Mouse (Mus musculus) forebrain, embryonic 14.5 days (tissue): ENCODE results near the gene Chrdl1. TPM values are rescaled to one million over a fixed set of nuclear protein-coding genes. Genes with fewer than 3 reads are reported as not detected.

Experiments used
- ATAC-seq: fragments of 200-750 bp; cut with Nextera tagmentation; 2 replicates; pipeline ENCODE4 v1.8.0; 2017; ENCODE audit warnings: mild to moderate bottlenecking, moderate library complexity
- DNase-seq: peaks from one replicate; pipeline ENCODE4 v3.0.0-alpha.2; 2015; ENCODE audit warnings: low spot score
- H3K27ac ChIP-seq: fragments of 300-500 bp; sonication (generic); 2 replicates; pipeline ENCODE4 v1.5.1; 2014; ENCODE audit warnings: low read depth, mild to moderate bottlenecking, control low read depth, low read length, moderate library complexity
- H3K27me3 ChIP-seq: fragments of 300-500 bp; sonication (generic); replicated peaks from 2 replicates; pipeline ENCODE4 v1.6.1; 2014; ENCODE audit warnings: low read length, control low read depth, mixed read lengths; ENCODE audit not compliant: control insufficient read depth, insufficient read depth
- H3K36me3 ChIP-seq: fragments of 300-500 bp; sonication (generic); 2 replicates; pipeline ENCODE4 v1.6.1; 2014; ENCODE audit warnings: low read length, control low read depth; ENCODE audit not compliant: control insufficient read depth, insufficient read depth
- H3K4me1 ChIP-seq: fragments of 300-500 bp; sonication (generic); 2 replicates; pipeline ENCODE4 v1.6.1; 2014; ENCODE audit warnings: antibody characterized with exemption, low read length, control low read depth; ENCODE audit not compliant: control insufficient read depth, insufficient read depth
- H3K4me2 ChIP-seq: fragments of 300-500 bp; sonication (generic); 2 replicates; pipeline ENCODE4 v1.6.1; 2014; ENCODE audit warnings: mild to moderate bottlenecking, control low read depth, low read length
- H3K4me3 ChIP-seq: fragments of 300-500 bp; sonication (generic); 2 replicates; pipeline ENCODE4 v1.5.1; 2014; ENCODE audit warnings: low read depth, low read length, control low read depth
- H3K9ac ChIP-seq: fragments of 300-500 bp; sonication (generic); 2 replicates; pipeline ENCODE4 v1.6.1; 2014; ENCODE audit warnings: mild to moderate bottlenecking, low read length, control low read depth, moderate library complexity
- H3K9me3 ChIP-seq: fragments of 300-500 bp; sonication (generic); replicated peaks from 2 replicates; pipeline ENCODE4 v1.6.1; 2016; ENCODE audit warnings: low read length, control low read depth, mixed read lengths; ENCODE audit not compliant: control insufficient read depth
- WGBS: fragments of 180-500 bp; shearing (Covaris S2); extraction: QIAGEN DNeasy Blood & Tissue Kit; methylation state at CpG from one replicate; pipeline ENCODE4 v1.1.7; 2014; 5-methylcytosine and 5-hydroxymethylcytosine counted together
- polyA plus RNA-seq: library from polyadenylated mRNA; unstranded; fragments of >200 nt; fragmentation: Nextera tagmentation; extraction: Ambion mirVana; gene quantifications from 2 replicates; pipeline ENCODE4 v1.2.1, GENCODE M21; 2014

The Chrdl1 gene
- polyA plus RNA-seq = 2.5 and 2.9 TPM in 2 replicates

DNA sequence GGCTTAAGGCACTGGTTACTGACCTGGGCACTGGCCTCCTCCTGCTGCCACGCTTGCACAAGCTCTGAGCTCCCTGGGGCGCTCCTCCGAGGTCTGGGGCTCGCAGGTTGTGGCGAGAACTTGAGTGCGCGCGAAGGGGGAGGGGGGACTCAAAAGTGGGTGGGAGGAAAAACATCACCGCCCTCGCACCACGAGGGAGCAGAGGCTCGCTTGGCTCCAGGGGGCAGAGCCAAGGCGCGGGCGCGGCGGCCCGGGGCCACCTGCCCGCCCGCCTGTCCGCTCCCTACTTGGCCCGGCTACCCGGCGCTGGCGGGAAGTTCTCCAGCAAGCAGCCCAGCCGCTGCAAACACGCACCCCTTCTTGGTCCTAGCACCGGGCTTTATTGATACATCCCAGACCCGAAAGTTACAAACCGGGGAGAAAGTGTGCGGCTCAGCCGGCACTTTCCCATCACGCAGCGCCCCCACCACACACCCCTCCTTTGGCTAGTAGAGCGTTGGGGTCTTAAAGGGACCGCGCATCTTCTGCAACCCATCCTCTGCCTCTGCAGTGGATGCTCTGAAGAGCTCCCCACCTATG, at the start of gene Chrdl1:
Gene Chrdl1, minus strand, starts transcription at position 472 of the 579 bp plus-strand sequence.
- peak; percentile 77 for ATAC-seq
- H3K36me3 ChIP-seq = no peaks in the 10 kb centered on the region
- no peak within 1 kb of the TSS for H3K27ac ChIP-seq
- H3K27me3 ChIP-seq = no peaks in the 10 kb centered on the region
- peak; percentile 20 for DNase-seq
- no peaks in the 10 kb centered on the region for H3K9me3 ChIP-seq
- H3K4me3 ChIP-seq = peak within 1 kb of the TSS; percentile 37
- peak within 1 kb of the TSS; percentile 45 for H3K9ac ChIP-seq
- H3K4me1 ChIP-seq = no peaks in the 10 kb centered on the region
- 30% methylated on average over 27 of the region's 37 CpGs for WGBS
- peak within 1 kb of the TSS; percentile 65 for H3K4me2 ChIP-seq

DNA sequence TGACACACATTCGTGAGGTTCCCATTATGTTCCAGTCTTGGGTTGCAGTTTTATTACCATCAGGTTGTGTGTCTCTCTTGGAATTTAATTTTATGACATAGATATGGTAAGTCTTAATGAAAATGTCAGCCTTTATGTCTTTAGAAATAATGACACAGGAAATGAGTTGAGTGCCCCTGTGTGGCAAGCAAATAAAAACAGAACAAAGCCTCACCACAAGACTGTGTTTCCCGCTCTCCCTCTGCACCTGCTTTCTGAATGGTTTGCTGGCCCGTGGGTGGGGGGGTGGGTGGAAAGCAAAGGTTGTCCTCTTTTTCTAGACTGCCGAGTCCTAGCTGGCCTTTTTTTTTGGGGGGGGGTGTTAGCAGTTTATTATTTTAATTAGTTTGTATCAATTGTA, 48.6 kb upstream of the Chrdl1 start:
- H3K9ac ChIP-seq = no peak overlapping the region
- no peak overlapping the region for H3K27ac ChIP-seq
- DNase-seq (no peak), ATAC-seq (no peak)
- no peaks in the 10 kb centered on the region for H3K27me3 ChIP-seq
- H3K9me3 ChIP-seq = no peaks in the 10 kb centered on the region
- H3K36me3 ChIP-seq = no peaks in the 10 kb centered on the region
- no peaks in the 10 kb centered on the region for H3K4me1 ChIP-seq
- 54% methylated on average over 4 of the region's 4 CpGs for WGBS
- H3K4me3 ChIP-seq = no peak overlapping the region
- H3K4me2 ChIP-seq = no peak overlapping the region

DNA sequence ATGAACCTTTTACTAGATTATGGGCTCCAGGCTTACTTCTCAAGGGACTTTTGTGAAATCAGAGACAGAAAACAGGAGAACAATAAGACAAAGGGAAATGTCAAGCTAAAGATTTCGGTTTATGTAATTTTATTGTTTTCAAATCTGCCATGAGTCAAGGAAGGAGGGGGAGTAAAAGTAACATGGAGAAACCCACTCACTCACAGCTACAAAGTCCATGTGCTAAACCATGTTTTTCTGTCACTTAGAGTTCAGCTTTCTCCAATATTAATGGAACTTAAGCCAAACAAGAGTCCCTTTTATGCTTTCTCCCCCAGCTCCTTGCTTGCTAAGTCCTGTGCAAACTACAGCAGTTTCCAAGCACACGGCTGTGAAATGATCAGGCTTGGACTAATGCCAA, 10.5 kb upstream of the Chrdl1 start:
- WGBS = 47% methylated on average over 2 of the region's 2 CpGs
- Histone ChIP-seq H3K4me3 (no peak overlapping the region), H3K27ac (no peak overlapping the region), H3K9ac (no peak overlapping the region), H3K27me3 (no peaks in the 10 kb centered on the region), H3K36me3 (no peaks in the 10 kb centered on the region), H3K4me2 (no peak overlapping the region), H3K4me1 (no peaks in the 10 kb centered on the region), H3K9me3 (no peaks in the 10 kb centered on the region)
- DNase-seq (no peak), ATAC-seq (no peak)

DNA sequence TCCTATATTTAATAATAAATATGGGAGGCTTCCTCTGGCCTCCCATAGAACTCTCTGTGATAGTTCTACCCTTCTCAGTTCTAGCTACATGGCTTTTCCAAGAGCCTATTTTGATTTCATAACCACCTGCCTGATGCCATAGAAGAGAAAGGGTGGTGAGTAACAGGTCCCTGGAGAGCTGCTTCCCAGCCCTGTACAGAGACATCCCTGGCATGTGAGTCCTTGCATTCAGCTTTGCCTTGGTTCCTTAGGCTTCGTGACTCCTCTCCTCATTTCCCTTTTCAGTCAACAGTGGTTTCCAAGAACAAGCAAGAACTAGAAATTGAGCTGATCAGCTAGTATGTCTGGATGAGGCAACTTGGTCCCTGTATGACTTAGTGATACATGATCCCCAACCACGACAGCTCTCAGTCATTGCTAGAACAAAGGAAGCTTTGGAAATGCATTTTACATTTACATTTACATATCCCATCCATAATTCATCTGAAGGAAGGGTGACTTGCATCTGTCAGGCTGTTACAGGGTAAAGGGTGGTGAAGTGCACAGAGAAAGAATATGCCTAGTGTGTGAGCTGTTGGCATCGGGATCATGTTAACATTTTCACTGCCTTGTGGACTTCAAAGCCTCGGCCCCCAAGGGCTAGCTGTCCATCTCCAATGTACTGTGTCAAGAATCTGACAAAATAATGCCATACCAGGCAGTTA, 27.7 kb downstream of the Chrdl1 start:
- Histone ChIP-seq H3K9me3 (no peaks in the 10 kb centered on the region), H3K4me3 (no peak overlapping the region), H3K4me1 (no peaks in the 10 kb centered on the region), H3K9ac (no peak overlapping the region), H3K27ac (no peak overlapping the region), H3K4me2 (no peak overlapping the region), H3K27me3 (no peaks in the 10 kb centered on the region), H3K36me3 (no peaks in the 10 kb centered on the region)
- no peak for DNase-seq
- WGBS = 68% methylated on average over 4 of the region's 4 CpGs
- ATAC-seq = no peak

DNA sequence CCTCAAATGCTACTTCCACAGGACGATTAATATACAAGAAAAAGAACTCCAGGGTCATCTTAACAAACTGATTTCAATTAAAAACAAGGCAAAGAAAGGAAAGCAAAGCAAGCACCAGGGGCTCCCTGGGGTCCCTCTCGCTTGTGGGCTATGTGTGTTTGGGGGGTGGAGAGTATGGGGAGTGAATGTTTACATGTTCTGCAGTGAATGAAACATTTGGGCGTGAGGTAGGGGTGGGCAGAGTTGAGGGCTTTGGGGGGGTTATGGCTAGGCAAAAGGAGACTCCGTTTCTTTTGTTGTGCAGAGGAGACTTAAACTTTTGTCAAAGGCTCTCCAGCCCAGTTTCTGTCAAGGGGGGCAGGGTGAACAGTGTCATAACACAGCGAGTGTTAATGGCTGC, 46.8 kb downstream of the Chrdl1 start:
- Histone ChIP-seq H3K27me3 (no peaks in the 10 kb centered on the region), H3K9me3 (no peaks in the 10 kb centered on the region), H3K27ac (no peak overlapping the region), H3K4me2 (no peak overlapping the region), H3K4me3 (no peak overlapping the region), H3K4me1 (no peaks in the 10 kb centered on the region), H3K9ac (no peak overlapping the region), H3K36me3 (no peaks in the 10 kb centered on the region)
- no peak for DNase-seq
- ATAC-seq = no peak
- WGBS = 43% methylated on average over 5 of the region's 5 CpGs

DNA sequence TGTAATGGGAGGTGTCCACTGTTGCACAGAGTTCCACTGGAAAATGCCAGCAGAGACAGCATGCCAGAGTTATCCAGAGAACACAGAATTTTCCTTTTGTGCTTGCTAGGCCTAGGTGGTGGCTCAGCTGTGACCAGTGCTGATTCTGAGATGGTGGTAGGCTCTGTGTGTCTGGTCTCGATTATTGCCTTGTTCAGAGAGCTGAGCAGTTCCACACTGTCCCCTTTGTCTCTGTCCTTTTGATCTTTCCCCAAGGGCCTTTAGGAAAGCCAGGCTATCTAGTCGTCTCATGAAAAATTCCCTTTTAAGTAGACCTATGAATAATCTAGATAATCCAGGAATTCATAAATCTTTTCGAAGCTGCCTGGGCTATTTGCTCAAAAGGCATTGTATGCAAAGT, 47.3 kb downstream of the Chrdl1 start:
- Histone ChIP-seq H3K27me3 (no peaks in the 10 kb centered on the region), H3K9me3 (no peaks in the 10 kb centered on the region), H3K4me1 (no peaks in the 10 kb centered on the region), H3K9ac (no peak overlapping the region), H3K4me3 (no peak overlapping the region), H3K4me2 (no peak overlapping the region), H3K27ac (no peak overlapping the region), H3K36me3 (no peaks in the 10 kb centered on the region)
- DNase-seq = no peak
- no peak for ATAC-seq
- 54% methylated on average over 3 of the region's 3 CpGs for WGBS

DNA sequence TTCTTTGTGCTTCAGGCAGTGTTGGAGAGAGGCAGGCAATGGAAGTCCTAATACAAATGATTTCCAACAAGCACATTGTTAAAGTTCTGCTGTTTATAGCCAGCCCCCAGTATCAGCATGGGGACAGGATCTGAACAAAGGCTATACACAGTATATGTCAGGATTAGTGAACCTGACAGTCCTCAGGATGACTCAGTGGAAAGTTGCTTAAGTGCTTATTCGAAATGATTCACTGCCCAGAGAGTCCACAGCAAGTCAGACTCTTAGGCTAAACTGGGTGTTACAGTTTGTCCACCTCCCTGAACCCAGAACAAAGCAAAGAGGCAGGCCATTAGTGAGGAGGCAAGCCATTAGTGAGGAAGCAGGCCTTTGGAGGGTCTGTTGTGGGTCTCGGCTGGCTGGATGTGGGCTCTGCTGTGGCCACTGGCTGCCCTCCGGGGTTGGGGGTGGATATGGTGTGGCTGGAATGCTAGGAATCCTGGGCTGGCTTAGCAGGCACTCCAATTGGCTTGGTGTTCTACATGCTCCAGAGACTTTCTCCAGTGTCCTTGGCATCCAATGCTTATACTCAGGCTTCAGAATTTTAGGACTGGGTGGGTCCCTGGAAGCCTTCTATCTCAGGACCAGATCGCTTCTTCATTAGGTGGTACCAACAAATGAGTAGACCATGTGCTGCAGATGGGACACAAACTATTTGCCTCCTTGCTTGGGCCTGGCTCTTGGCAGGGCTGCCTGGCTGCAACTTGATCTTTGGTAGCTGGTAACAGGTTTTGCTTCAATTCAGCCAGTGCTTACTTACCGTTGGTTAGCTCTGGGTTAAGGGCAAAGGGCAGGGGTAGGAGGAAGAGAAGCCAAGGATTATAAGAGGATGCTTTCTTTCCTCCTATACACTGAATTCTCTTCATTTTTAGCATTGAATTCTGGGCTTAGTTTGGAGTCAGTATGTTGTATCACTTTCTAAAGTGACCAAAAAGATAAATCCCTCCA, 49.3 kb downstream of the Chrdl1 start:
- DNase-seq = no peak
- Histone ChIP-seq H3K4me2 (no peak overlapping the region), H3K9ac (no peak overlapping the region), H3K27ac (no peak overlapping the region), H3K27me3 (no peaks in the 10 kb centered on the region), H3K4me3 (no peak overlapping the region), H3K36me3 (no peaks in the 10 kb centered on the region), H3K4me1 (no peaks in the 10 kb centered on the region), H3K9me3 (no peaks in the 10 kb centered on the region)
- no peak for ATAC-seq
- 58% methylated on average over 5 of the region's 5 CpGs for WGBS

DNA sequence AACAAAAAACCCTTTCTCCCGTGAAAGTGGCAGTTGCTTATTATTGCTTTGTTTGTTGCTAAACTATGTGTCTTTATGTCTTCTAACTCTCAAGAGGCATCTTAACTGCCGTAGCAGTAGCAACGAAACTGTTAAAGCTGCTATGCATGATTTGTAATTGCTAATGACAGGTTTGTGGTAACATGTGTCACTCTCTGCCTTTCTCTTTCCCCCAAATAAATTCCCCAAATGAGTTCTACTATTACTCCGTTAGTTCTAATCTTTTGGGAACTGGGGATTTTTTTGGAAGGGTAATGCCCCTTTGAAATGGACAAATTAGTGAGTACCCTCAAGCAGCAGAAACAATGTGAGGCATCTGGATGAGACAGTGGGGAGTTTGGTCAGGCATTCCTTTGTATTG, 55.9 kb downstream of the Chrdl1 start:
- peak; percentile 24 for DNase-seq
- Histone ChIP-seq H3K4me2 (no peak overlapping the region), H3K9ac (no peak overlapping the region), H3K4me3 (no peak overlapping the region), H3K27me3 (no peaks in the 10 kb centered on the region; the same call in 1 of the 2 replicates), H3K9me3 (no peaks in the 10 kb centered on the region), H3K4me1 (no peaks in the 10 kb centered on the region), H3K36me3 (no peaks in the 10 kb centered on the region), H3K27ac (no peak overlapping the region)
- 34% methylated on average over 4 of the region's 4 CpGs for WGBS
- ATAC-seq = no peak
